ENCODE assay signal across 21 mouse cellular contexts in genomic region chr19:57266374-57267085, GRCm38 (mm10). TPM values are rescaled to one million over a fixed set of nuclear protein-coding genes. Genes with fewer than 3 reads are reported as not detected.
DNase-seq lines count a peak whose midpoint lies in the region; ATAC-seq lines count a peak whose summit lies in the region.
"Had no signal": no experiment of that assay in that cellular context is flagged by ENCODE, and none has a peak within 500 bp of the region (broad histone marks: within the 10 kb centered on the region; RNA-seq: fewer than 3 reads in every experiment).

No protein-coding gene starts in this region.

- H3K27ac ChIP-seq in limb, embryonic 13.5 days = peak overlapping the region; percentile 3; the same call in 1 of the 2 replicates
- H3K27ac ChIP-seq in limb, embryonic 10.5 days = no peak overlapping the region
- H3K27ac ChIP-seq in heart, embryonic 15.5 days = peak overlapping the region; percentile 8; the same call in 1 of the 2 replicates
- H3K27ac ChIP-seq: forebrain, embryonic 12.5 days; hindbrain, embryonic 12.5 days; kidney, postnatal 0 days; midbrain, embryonic 13.5 days; neural tube, embryonic 12.5 days had no signal

- ATAC-seq in limb, embryonic 13.5 days (ENCODE audit: low FRiP score, low read depth) = no peak
- ATAC-seq in heart, embryonic 15.5 days (replicated peaks; ENCODE audit: insufficient number of reproducible peaks, insufficient read depth, low FRiP score, low read depth) = no peak
- ATAC-seq: midbrain, embryonic 13.5 days had no signal

- H3K36me3 ChIP-seq in limb, embryonic 13.5 days = no peaks in the 10 kb centered on the region
- H3K36me3 ChIP-seq in limb, embryonic 10.5 days = no peaks in the 10 kb centered on the region
- no peaks in the 10 kb centered on the region for H3K36me3 ChIP-seq in heart, embryonic 15.5 days
- H3K36me3 ChIP-seq: forebrain, embryonic 12.5 days; hindbrain, embryonic 12.5 days; midbrain, embryonic 13.5 days; neural tube, embryonic 12.5 days had no signal

- H3K9me3 ChIP-seq in limb, embryonic 13.5 days = no peaks in the 10 kb centered on the region
- H3K9me3 ChIP-seq in limb, embryonic 10.5 days (replicated peaks) = no peaks in the 10 kb centered on the region
- no peaks in the 10 kb centered on the region for H3K9me3 ChIP-seq in heart, embryonic 15.5 days (replicated peaks)
- H3K9me3 ChIP-seq: forebrain, embryonic 12.5 days; hindbrain, embryonic 12.5 days; midbrain, embryonic 13.5 days; neural tube, embryonic 12.5 days had no signal

- 74% methylated on average over 10 of the region's 10 CpGs for WGBS in limb, embryonic 13.5 days
- 88% methylated on average over 10 of the region's 10 CpGs for WGBS in limb, embryonic 10.5 days
- 70% methylated on average over 10 of the region's 10 CpGs for WGBS in heart, embryonic 15.5 days

- no peak overlapping the region for H3K4me2 ChIP-seq in limb, embryonic 13.5 days (replicated peaks)
- no peak overlapping the region for H3K4me2 ChIP-seq in heart, embryonic 15.5 days
- H3K4me2 ChIP-seq: forebrain, embryonic 12.5 days; hindbrain, embryonic 12.5 days; midbrain, embryonic 13.5 days; neural tube, embryonic 12.5 days had no signal

- peaks cover under 1% of the 10 kb centered on the region; the same call in 1 of the 2 replicates for H3K27me3 ChIP-seq in limb, embryonic 13.5 days
- peaks cover 6% of the 10 kb centered on the region; the same call in 1 of the 2 replicates for H3K27me3 ChIP-seq in limb, embryonic 10.5 days (ENCODE audit: low read depth, poor library complexity, severe bottlenecking)
- H3K27me3 ChIP-seq in heart, embryonic 15.5 days = no peaks in the 10 kb centered on the region
- H3K27me3 ChIP-seq: CH12.LX; forebrain, embryonic 12.5 days; hindbrain, embryonic 12.5 days; neural tube, embryonic 12.5 days had no signal

- peaks cover 5% of the 10 kb centered on the region; the same call in 1 of the 2 replicates for H3K4me1 ChIP-seq in limb, embryonic 13.5 days
- peaks cover 15% of the 10 kb centered on the region for H3K4me1 ChIP-seq in limb, embryonic 10.5 days
- peaks cover 52% of the 10 kb centered on the region for H3K4me1 ChIP-seq in heart, embryonic 15.5 days (replicated peaks)

- peak; percentile 14 for DNase-seq in gastrocnemius, adult 18-20 months (ENCODE audit: low spot score)
- DNase-seq in gastrocnemius, postnatal 4 days (ENCODE audit: low spot score in 2 of 2) = no peak
- no peak for DNase-seq in limb, embryonic 10.5 days (ENCODE audit: low spot score)
- no peak for DNase-seq in urinary bladder, adult 18-20 months (ENCODE audit: low spot score in 2 of 2)
- no peak for DNase-seq in thymus, postnatal 25 days
- DNase-seq: cerebellum, postnatal 14 days; kidney, adult 18-20 months; liver; lung, adult 18-20 months; lung, postnatal 14 days; right cerebral cortex, postnatal 4 days; thymus, postnatal 36 days had no signal

- no peak overlapping the region for H3K4me3 ChIP-seq in limb, embryonic 13.5 days
- H3K4me3 ChIP-seq in limb, embryonic 10.5 days = no peak overlapping the region
- no peak overlapping the region for H3K4me3 ChIP-seq in heart, embryonic 15.5 days
- H3K4me3 ChIP-seq: forebrain, embryonic 12.5 days; hindbrain, embryonic 12.5 days; midbrain, embryonic 13.5 days; neural tube, embryonic 12.5 days had no signal

- no peak overlapping the region for H3K9ac ChIP-seq in limb, embryonic 13.5 days
- H3K9ac ChIP-seq in heart, embryonic 15.5 days = no peak overlapping the region
- H3K9ac ChIP-seq: forebrain, embryonic 12.5 days; hindbrain, embryonic 12.5 days; midbrain, embryonic 13.5 days; neural tube, embryonic 12.5 days had no signal

RNA-seq across cellular contexts. Expression of gene Ablim1, which starts 48.2 kb away (rescaled TPM):
- 10 to 100 TPM; 36.0 to 65.7 TPM for total RNA-seq in gastrocnemius, adult 18-20 months (2021)
- total RNA-seq in gastrocnemius, postnatal 4 days (2021) = 10 to 100 TPM; 56.8 to 65.5 TPM
- polyA plus RNA-seq in limb, embryonic 13.5 days (2015; fragmentation: Nextera tagmentation; extraction: Ambion mirVana) = 29.1 and 34.0 TPM in 2 replicates
- 13.3 and 16.4 TPM in 2 replicates for polyA plus RNA-seq in limb, embryonic 10.5 days (2016; fragmentation: Nextera tagmentation; extraction: Ambion mirVana)
- 56.2 and 63.8 TPM in 2 replicates for polyA plus RNA-seq in heart, embryonic 15.5 days (2015; fragmentation: Nextera tagmentation; extraction: Ambion mirVana)
- total RNA-seq: MEL had no signal
